Mouse (Mus musculus) embryonic facial prominence, embryonic 11.5 days (tissue): ENCODE measurements around the gene Ccr10. TPM values are rescaled to one million over a fixed set of nuclear protein-coding genes. Genes with fewer than 3 reads are reported as not detected.
"Not testable (repeated sequence)": the region's sequence is repeated elsewhere in the genome, so short reads cannot be mapped to it uniquely, and the experiment has no call there.

Experiments
- ATAC-seq: fragments of 200-750 bp; cut with Nextera tagmentation; replicated peaks from 2 replicates; pipeline ENCODE4 v1.8.0; 2017; ENCODE audit warnings: low read depth; ENCODE audit not compliant: insufficient number of reproducible peaks, low FRiP score, low TSS enrichment
- DNase-seq: peaks from one replicate; pipeline ENCODE4 v3.0.0-alpha.2; 2015; ENCODE audit warnings: low spot score
- H3K27ac ChIP-seq: fragments of 300-500 bp; sonication (generic); replicated peaks from 2 replicates; pipeline ENCODE4 v1.5.1; 2014; ENCODE audit warnings: mild to moderate bottlenecking, low read depth, low read length, control low read depth
- H3K27me3 ChIP-seq: fragments of 300-500 bp; sonication (generic); 2 replicates; pipeline ENCODE4 v1.6.1; 2014; ENCODE audit warnings: mild to moderate bottlenecking, low read length, moderate library complexity, mixed read lengths; ENCODE audit not compliant: control insufficient read depth, insufficient read depth
- H3K36me3 ChIP-seq: fragments of 300-500 bp; sonication (generic); replicated peaks from 2 replicates; pipeline ENCODE4 v1.6.1; 2014; ENCODE audit warnings: low read depth, mild to moderate bottlenecking, low read length, moderate library complexity, mixed read lengths; ENCODE audit not compliant: control insufficient read depth, insufficient read depth
- H3K4me1 ChIP-seq: fragments of 300-500 bp; sonication (generic); 2 replicates; pipeline ENCODE4 v1.6.1; 2014; ENCODE audit warnings: low read length, mixed read lengths; ENCODE audit not compliant: control insufficient read depth, insufficient read depth
- H3K4me2 ChIP-seq: fragments of 300-500 bp; sonication (generic); 2 replicates; pipeline ENCODE4 v1.6.1; 2014; ENCODE audit warnings: low read depth, mild to moderate bottlenecking, control low read depth, low read length, moderate library complexity
- H3K4me3 ChIP-seq: fragments of 300-500 bp; sonication (generic); 2 replicates; pipeline ENCODE4 v1.5.1; 2014; ENCODE audit warnings: low read depth, low read length, control low read depth
- H3K9ac ChIP-seq: fragments of 300-500 bp; sonication (generic); replicated peaks from 2 replicates; pipeline ENCODE4 v1.6.1; 2014; ENCODE audit warnings: mild to moderate bottlenecking, control low read depth, low read length
- H3K9me3 ChIP-seq: fragments of 300-500 bp; sonication (generic); replicated peaks from 2 replicates; pipeline ENCODE4 v1.6.1; 2016; ENCODE audit warnings: mild to moderate bottlenecking, low read length, inconsistent platforms, mixed read lengths; ENCODE audit not compliant: control insufficient read depth
- WGBS: fragments of 180-500 bp; shearing (Covaris S2); extraction: QIAGEN DNeasy Blood & Tissue Kit; methylation state at CpG from one replicate; pipeline ENCODE4 v1.1.7; 2014; 5-methylcytosine and 5-hydroxymethylcytosine counted together
- polyA plus RNA-seq: library from polyadenylated mRNA; unstranded; fragments of >200 nt; fragmentation: Nextera tagmentation; extraction: Ambion mirVana; gene quantifications from 2 replicates; pipeline ENCODE4 v1.2.1, GENCODE M21; 2014

The Ccr10 gene
- polyA plus RNA-seq, 1 experiment from 2014 or later: 0.20 TPM

- DNase-seq: no peak
- Histone ChIP-seq H3K4me3 (no peak overlapping the region), H3K4me1 (peaks cover 9% of the 10 kb centered on the region; the same call in 1 of the 2 replicates), H3K27me3 (peaks cover 48% of the 10 kb centered on the region), H3K4me2 (no peak overlapping the region), H3K9me3 (no peaks in the 10 kb centered on the region), H3K9ac (no peak overlapping the region), H3K36me3 (no peaks in the 10 kb centered on the region), H3K27ac (no peak overlapping the region)
- ATAC-seq: no peak
- 53% methylated on average over 5 of the region's 5 CpGs for WGBS
Measured at GRCm38 (mm10) chr11:101162301-101162700, 12.9 kb downstream of the Ccr10 start.

GRCm38 (mm10) chr11:101161551-101161950, 13.7 kb downstream of the Ccr10 start:
- Histone ChIP-seq H3K4me1 (peaks cover 9% of the 10 kb centered on the region; the same call in 1 of the 2 replicates), H3K27ac (no peak overlapping the region), H3K9me3 (no peaks in the 10 kb centered on the region), H3K4me2 (no peak overlapping the region), H3K36me3 (no peaks in the 10 kb centered on the region), H3K4me3 (no peak overlapping the region), H3K9ac (no peak overlapping the region), H3K27me3 (peaks cover 41% of the 10 kb centered on the region)
- DNase-seq (no peak), ATAC-seq (no peak)
- WGBS: 84% methylated on average over 15 of the region's 15 CpGs

- not testable (repeated sequence) for H3K9ac ChIP-seq, H3K27ac ChIP-seq, H3K4me3 ChIP-seq, H3K36me3 ChIP-seq, H3K4me2 ChIP-seq, H3K9me3 ChIP-seq, ATAC-seq, DNase-seq
- Histone ChIP-seq H3K27me3 (peaks cover 36% of the 10 kb centered on the region), H3K4me1 (peaks cover 13% of the 10 kb centered on the region)
- 70% methylated on average over 5 of the region's 8 CpGs for WGBS
Measured at GRCm38 (mm10) chr11:101160981-101161505, 14.2 kb downstream of the Ccr10 start.

- H3K27me3 ChIP-seq: peaks cover 29% of the 10 kb centered on the region
- not testable (repeated sequence) for H3K9me3 ChIP-seq, H3K4me3 ChIP-seq, H3K4me2 ChIP-seq, H3K36me3 ChIP-seq, ATAC-seq, DNase-seq, H3K27ac ChIP-seq, H3K9ac ChIP-seq
- 87% methylated on average over 8 of the region's 10 CpGs for WGBS
- peaks cover 13% of the 10 kb centered on the region for H3K4me1 ChIP-seq
Measured at GRCm38 (mm10) chr11:101160151-101160550, 15.1 kb downstream of the Ccr10 start.

- DNase-seq (peak; percentile 85), ATAC-seq (peak; percentile 69)
- Histone ChIP-seq H3K4me3 (peak within 1 kb of the TSS; percentile 37), H3K4me1 (peaks cover 4% of the 10 kb centered on the region), H3K4me2 (peak within 1 kb of the TSS; percentile 64), H3K9ac (peak within 1 kb of the TSS; percentile 66), H3K36me3 (no peaks in the 10 kb centered on the region), H3K27ac (0 out of 2 replicates have a peak within 1 kb of the TSS, but pooled peaks have one; percentile 56), H3K9me3 (no peaks in the 10 kb centered on the region), H3K27me3 (no peaks in the 10 kb centered on the region)
- 2% methylated on average over 36 of the region's 36 CpGs for WGBS
Measured at GRCm38 (mm10) chr11:101155728-101156371, 19.4 kb downstream of the Ccr10 start, which contains the start of gene Tubg2. Tubg2 (plus strand) TSS chr11:101155907.

- no peak overlapping the region for H3K27ac ChIP-seq
- no peak overlapping the region; the same call in 1 of the 2 replicates for H3K4me2 ChIP-seq
- ATAC-seq (no peak), DNase-seq (no peak)
- H3K27me3 ChIP-seq: no peaks in the 10 kb centered on the region
- no peak overlapping the region for H3K4me3 ChIP-seq
- no peaks in the 10 kb centered on the region for H3K9me3 ChIP-seq
- H3K36me3 ChIP-seq: no peaks in the 10 kb centered on the region
- 68% methylated on average over 6 of the region's 6 CpGs for WGBS
- H3K9ac ChIP-seq: no peak overlapping the region
- H3K4me1 ChIP-seq: peaks cover 4% of the 10 kb centered on the region
Measured at GRCm38 (mm10) chr11:101155151-101155550, 20.1 kb downstream of the Ccr10 start.

- no peak overlapping the region for H3K4me3 ChIP-seq
- DNase-seq: no peak
Measured at GRCm38 (mm10) chr11:101154648-101155047, 20.6 kb downstream of the Ccr10 start.

GRCm38 (mm10) chr11:101152825-101153224, 22.4 kb downstream of the Ccr10 start:
- 90% methylated on average over 1 of the region's 1 CpGs for WGBS
- DNase-seq (no peak), ATAC-seq (no peak)
- Histone ChIP-seq H3K27ac (no peak overlapping the region), H3K36me3 (no peaks in the 10 kb centered on the region), H3K4me3 (no peak overlapping the region), H3K9ac (no peak overlapping the region), H3K4me1 (peaks cover 4% of the 10 kb centered on the region), H3K4me2 (no peak overlapping the region), H3K9me3 (no peaks in the 10 kb centered on the region), H3K27me3 (no peaks in the 10 kb centered on the region)

More at GRCm38 (mm10) chr11:101154648-101155047, 20.6 kb downstream of the Ccr10 start:
- Histone ChIP-seq H3K9me3 (no peaks in the 10 kb centered on the region), H3K9ac (no peak overlapping the region), H3K4me2 (no peak overlapping the region), H3K27ac (no peak overlapping the region), H3K27me3 (no peaks in the 10 kb centered on the region), H3K4me1 (peaks cover 4% of the 10 kb centered on the region), H3K36me3 (no peaks in the 10 kb centered on the region)
- ATAC-seq: no peak
